Mouse (Mus musculus): ENCODE results near the gene Lmntd1. TPM values are rescaled to one million over a fixed set of nuclear protein-coding genes. Genes with fewer than 3 reads are reported as not detected.

Lmntd1 gene
- polyA plus RNA-seq, 1 experiment from 2014 or later, result not detected

DNA sequence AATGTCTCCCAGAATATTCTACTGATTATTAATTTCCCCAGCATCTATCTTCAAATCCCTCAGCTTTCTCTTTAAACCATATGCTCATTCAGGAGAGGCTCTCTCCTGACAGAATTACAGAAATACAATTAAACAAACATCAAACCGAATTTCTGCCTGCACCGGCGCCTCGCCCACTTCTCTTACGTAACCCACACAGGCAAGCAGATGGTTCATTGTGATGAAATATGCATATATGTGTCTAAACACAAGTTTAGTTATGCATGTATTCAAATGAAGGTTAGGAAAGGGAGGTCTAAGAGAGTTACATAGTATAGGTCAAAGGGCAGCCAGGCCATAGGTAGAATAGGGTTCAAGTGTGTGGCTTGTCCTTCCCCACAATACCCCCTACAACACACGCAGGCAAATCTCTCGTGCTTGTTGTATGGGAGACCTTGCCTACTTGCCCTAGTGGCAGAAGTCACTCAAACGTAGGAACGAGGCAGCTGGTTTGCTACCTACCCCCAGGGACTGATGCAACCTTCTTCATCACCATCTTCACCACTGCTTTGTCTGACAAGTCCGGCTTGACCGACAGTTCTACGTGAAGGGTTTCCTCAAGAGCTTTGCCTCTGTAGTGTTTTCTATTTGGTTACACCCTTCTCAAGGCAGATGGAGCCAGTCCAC lies 287.8 kb downstream of the Lmntd1 start:
- no peak overlapping the region for H3K9ac ChIP-seq (ENCODE audit: low read depth, low read length)

DNA sequence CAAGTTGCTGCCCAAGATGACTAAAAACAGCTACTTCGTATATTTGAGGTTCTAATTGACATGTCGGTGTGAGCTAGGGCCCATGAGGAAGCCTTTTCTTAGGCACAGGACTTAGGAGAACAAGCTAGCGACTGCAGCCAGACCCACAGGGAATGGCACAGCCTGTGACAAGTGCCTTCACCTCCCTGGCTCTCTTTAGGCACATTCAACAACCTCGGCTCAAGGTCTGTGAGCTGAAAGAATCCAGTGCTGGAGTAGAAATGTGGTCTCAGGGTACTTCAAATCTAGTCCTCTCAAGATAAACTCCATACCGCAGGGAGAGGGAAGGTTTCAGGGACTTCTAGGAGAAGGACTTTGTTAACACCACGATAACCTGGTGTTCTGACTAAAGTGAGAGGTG lies 289.0 kb downstream of the Lmntd1 start:
- no peaks in the 10 kb centered on the region for H3K27me3 ChIP-seq (replicated peaks; ENCODE audit: control insufficient read depth, insufficient read depth, low read length)
- H3K4me3 ChIP-seq (ENCODE audit: low read depth, low read length), result no peak overlapping the region
- ATAC-seq (replicated peaks; ENCODE audit: low FRiP score), result no peak
- no peaks in the 10 kb centered on the region for H3K9me3 ChIP-seq (ENCODE audit: control insufficient read depth, low read length)
- no peak for DNase-seq (ENCODE audit: low spot score)
- no peaks in the 10 kb centered on the region for H3K36me3 ChIP-seq (ENCODE audit: control insufficient read depth, insufficient read depth, low read length)
- no peak overlapping the region for H3K9ac ChIP-seq (ENCODE audit: low read depth, low read length)
- H3K4me2 ChIP-seq, result no peak overlapping the region
- WGBS, result 43% methylated on average over 6 of the region's 6 CpGs
- H3K27ac ChIP-seq (ENCODE audit: low read depth, low read length), result no peak overlapping the region
- no peaks in the 10 kb centered on the region for H3K4me1 ChIP-seq (replicated peaks; ENCODE audit: control insufficient read depth, insufficient read depth, low read length)

More for the DNA sequence above, 287.8 kb downstream of the Lmntd1 start:
- Histone ChIP-seq H3K4me3 (ENCODE audit: low read depth, low read length) (no peak overlapping the region), H3K4me1 (replicated peaks; ENCODE audit: control insufficient read depth, insufficient read depth, low read length) (no peaks in the 10 kb centered on the region), H3K9me3 (ENCODE audit: control insufficient read depth, low read length) (no peaks in the 10 kb centered on the region), H3K27ac (ENCODE audit: low read depth, low read length) (no peak overlapping the region), H3K4me2 (no peak overlapping the region), H3K36me3 (ENCODE audit: control insufficient read depth, insufficient read depth, low read length) (no peaks in the 10 kb centered on the region), H3K27me3 (replicated peaks; ENCODE audit: control insufficient read depth, insufficient read depth, low read length) (no peaks in the 10 kb centered on the region)
- no peak for ATAC-seq (replicated peaks; ENCODE audit: low FRiP score)
- WGBS, result 82% methylated on average over 12 of the region's 12 CpGs
- no peak for DNase-seq (ENCODE audit: low spot score)

GRCm38 (mm10) chr6:145324470-145324869 lies 289.6 kb downstream of the Lmntd1 start:
- 51% methylated on average over 7 of the region's 7 CpGs for WGBS
- Histone ChIP-seq H3K27me3 (replicated peaks; ENCODE audit: control insufficient read depth, insufficient read depth, low read length) (no peaks in the 10 kb centered on the region), H3K27ac (ENCODE audit: low read depth, low read length) (no peak overlapping the region), H3K4me3 (ENCODE audit: low read depth, low read length) (no peak overlapping the region), H3K9ac (ENCODE audit: low read depth, low read length) (no peak overlapping the region), H3K4me2 (no peak overlapping the region), H3K4me1 (replicated peaks; ENCODE audit: control insufficient read depth, insufficient read depth, low read length) (no peaks in the 10 kb centered on the region), H3K36me3 (ENCODE audit: control insufficient read depth, insufficient read depth, low read length) (no peaks in the 10 kb centered on the region), H3K9me3 (ENCODE audit: control insufficient read depth, low read length) (no peaks in the 10 kb centered on the region)
- no peak for DNase-seq (ENCODE audit: low spot score)
- ATAC-seq (replicated peaks; ENCODE audit: low FRiP score), result no peak

DNA sequence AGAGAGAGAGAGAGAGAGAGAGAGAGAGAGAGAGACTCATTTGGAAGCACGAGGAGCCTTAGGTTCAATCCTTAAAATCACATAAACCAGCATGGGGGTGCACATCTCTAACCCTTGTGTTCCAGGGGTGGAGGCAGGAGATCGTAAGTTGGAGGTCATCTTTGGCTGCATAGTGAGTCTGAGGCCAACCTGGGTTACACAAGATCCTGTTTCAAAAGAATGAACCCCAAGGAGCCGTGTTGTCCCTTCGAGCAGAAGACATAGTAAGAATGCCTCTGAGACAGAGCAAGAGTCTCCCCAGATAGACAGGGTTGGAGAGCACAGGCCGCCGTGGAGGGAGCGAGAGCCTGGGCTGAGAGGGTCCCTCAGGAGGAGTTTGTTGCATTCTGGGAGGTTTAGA lies 291.9 kb downstream of the Lmntd1 start:
- Histone ChIP-seq H3K9me3 (ENCODE audit: control insufficient read depth, low read length) (no peaks in the 10 kb centered on the region), H3K9ac (ENCODE audit: low read depth, low read length) (no peak overlapping the region), H3K4me2 (no peak overlapping the region), H3K27ac (ENCODE audit: low read depth, low read length) (no peak overlapping the region), H3K27me3 (replicated peaks; ENCODE audit: control insufficient read depth, insufficient read depth, low read length) (no peaks in the 10 kb centered on the region), H3K4me1 (replicated peaks; ENCODE audit: control insufficient read depth, insufficient read depth, low read length) (no peaks in the 10 kb centered on the region), H3K4me3 (ENCODE audit: low read depth, low read length) (no peak overlapping the region), H3K36me3 (ENCODE audit: control insufficient read depth, insufficient read depth, low read length) (no peaks in the 10 kb centered on the region)
- ATAC-seq (replicated peaks; ENCODE audit: low FRiP score), result no peak
- WGBS, result 73% methylated on average over 7 of the region's 7 CpGs
- DNase-seq (ENCODE audit: low spot score), result no peak

DNA sequence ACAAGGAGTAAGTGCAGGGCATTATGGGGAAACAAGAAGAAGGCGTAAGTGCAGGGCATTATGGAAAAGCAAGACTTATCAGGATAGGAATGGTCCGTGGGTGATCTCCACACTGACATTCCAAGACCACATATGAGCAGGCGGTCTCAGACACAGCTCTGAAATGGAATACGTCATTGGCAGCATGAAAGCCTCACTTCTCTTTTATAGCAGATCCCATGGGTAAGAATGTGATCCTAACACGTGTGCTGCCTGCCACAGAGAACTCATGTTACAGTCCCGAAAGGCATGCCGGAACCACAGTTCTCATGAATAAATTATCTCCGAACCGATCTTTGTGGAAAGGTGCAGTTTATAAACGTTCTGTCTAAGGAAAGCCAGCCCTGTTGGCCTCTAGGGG lies 294.0 kb downstream of the Lmntd1 start:
- H3K4me1 ChIP-seq (replicated peaks; ENCODE audit: control insufficient read depth, insufficient read depth, low read length), result no peaks in the 10 kb centered on the region
- H3K36me3 ChIP-seq (ENCODE audit: control insufficient read depth, insufficient read depth, low read length), result no peaks in the 10 kb centered on the region
- 88% methylated on average over 10 of the region's 10 CpGs for WGBS
- no peaks in the 10 kb centered on the region for H3K27me3 ChIP-seq (replicated peaks; ENCODE audit: control insufficient read depth, insufficient read depth, low read length)
- H3K9me3 ChIP-seq (ENCODE audit: control insufficient read depth, low read length), result no peaks in the 10 kb centered on the region
- H3K9ac ChIP-seq (ENCODE audit: low read depth, low read length), result no peak overlapping the region
- H3K27ac ChIP-seq (ENCODE audit: low read depth, low read length), result no peak overlapping the region
- H3K4me3 ChIP-seq (ENCODE audit: low read depth, low read length), result no peak overlapping the region
- no peak overlapping the region for H3K4me2 ChIP-seq
- DNase-seq (ENCODE audit: low spot score) (no peak), ATAC-seq (replicated peaks; ENCODE audit: low FRiP score) (no peak)

Other genes starting within 250 kb of the Lmntd1 start
- 0.12 TPM in 1 of 2 replicates, not detected in the other for gene Tuba3b, start 1.4 kb upstream of the Lmntd1 start, polyA plus RNA-seq (2014; fragmentation: Nextera tagmentation; extraction: Ambion mirVana)
- gene Rassf8, start 132.4 kb upstream of the Lmntd1 start, polyA plus RNA-seq (2014; fragmentation: Nextera tagmentation; extraction: Ambion mirVana), result 2.5 and 4.1 TPM in 2 replicates

All from liver, embryonic 11.5 days (tissue).